Mouse (Mus musculus) neural tube, embryonic 15.5 days (tissue): Measurements from ENCODE around the gene St6galnac4. TPM values are rescaled to one million over a fixed set of nuclear protein-coding genes. Genes with fewer than 3 reads are reported as not detected.
A peak's percentile ranks its signal among the peaks of the same experiment; 100 is the strongest.

Source experiments
- ATAC-seq: fragments of 200-750 bp; cut with Nextera tagmentation; 2 replicates; pipeline ENCODE4 v1.8.0; 2017; ENCODE audit warnings: mild to moderate bottlenecking, moderate TSS enrichment, moderate library complexity; ENCODE audit not compliant: low FRiP score
- H3K27ac ChIP-seq: fragments of 300-500 bp; sonication (generic); replicated peaks from 2 replicates; pipeline ENCODE4 v1.5.1; 2015; ENCODE audit warnings: mild to moderate bottlenecking, inconsistent platforms
- H3K27me3 ChIP-seq: fragments of 300-500 bp; sonication (generic); replicated peaks from 2 replicates; pipeline ENCODE4 v1.6.1; 2015; ENCODE audit warnings: inconsistent platforms
- H3K36me3 ChIP-seq: fragments of 300-500 bp; sonication (generic); 2 replicates; pipeline ENCODE4 v1.6.1; 2015; ENCODE audit warnings: inconsistent platforms
- H3K4me1 ChIP-seq: fragments of 300-500 bp; sonication (generic); 2 replicates; pipeline ENCODE4 v1.6.1; 2015; ENCODE audit warnings: inconsistent platforms
- H3K4me2 ChIP-seq: fragments of 300-500 bp; sonication (generic); 2 replicates; pipeline ENCODE4 v1.6.1; 2015; ENCODE audit warnings: inconsistent platforms, mild to moderate bottlenecking, moderate library complexity
- H3K4me3 ChIP-seq: fragments of 300-500 bp; sonication (generic); replicated peaks from 2 replicates; pipeline ENCODE4 v1.5.1; 2015; ENCODE audit warnings: mild to moderate bottlenecking, inconsistent platforms
- H3K9ac ChIP-seq: fragments of 300-500 bp; sonication (generic); replicated peaks from 2 replicates; pipeline ENCODE4 v1.6.1; 2015; ENCODE audit warnings: mild to moderate bottlenecking, inconsistent platforms
- H3K9me3 ChIP-seq: fragments of 300-500 bp; sonication (generic); replicated peaks from 2 replicates; pipeline ENCODE4 v1.6.1; 2016; ENCODE audit warnings: inconsistent platforms
- WGBS: fragments of 180-500 bp; shearing (Covaris S2); methylation state at CpG from one replicate; pipeline ENCODE4 v1.1.7; 2015; ENCODE audit warnings: mixed read lengths; 5-methylcytosine and 5-hydroxymethylcytosine counted together
- polyA plus RNA-seq: library from polyadenylated mRNA; unstranded; fragments of >200 nt; fragmentation: Nextera tagmentation; extraction: Ambion mirVana; gene quantifications from 2 replicates; pipeline ENCODE4 v1.2.1, GENCODE M21; 2015

The St6galnac4 gene
- polyA plus RNA-seq = 43.9 and 44.6 TPM in 2 replicates

- H3K9ac ChIP-seq = peak within 1 kb of the TSS; percentile 77
- WGBS = under 1% methylated on average over 38 of the region's 38 CpGs
- H3K9me3 ChIP-seq = no peaks in the 10 kb centered on the region
- ATAC-seq = peak; percentile 87
- peak within 1 kb of the TSS; percentile 77 for H3K27ac ChIP-seq
- H3K27me3 ChIP-seq = no peaks in the 10 kb centered on the region
- peaks cover 50% of the 10 kb centered on the region for H3K4me1 ChIP-seq
- no peaks in the 10 kb centered on the region for H3K36me3 ChIP-seq
- H3K4me2 ChIP-seq = peak within 1 kb of the TSS; percentile 74
- H3K4me3 ChIP-seq = peak within 1 kb of the TSS; percentile 65
Measured at GRCm38 (mm10) chr2:32586871-32587351, at the start of gene St6galnac4. TSS of gene St6galnac4 (plus strand) at chr2:32587095.

- 10% methylated on average over 9 of the region's 9 CpGs for WGBS
- Histone ChIP-seq H3K9me3 (no peaks in the 10 kb centered on the region), H3K4me2 (peak overlapping the region; percentile 74), H3K4me3 (peak overlapping the region; percentile 94), H3K4me1 (peaks cover 71% of the 10 kb centered on the region), H3K9ac (peak overlapping the region; percentile 94), H3K27ac (peak overlapping the region; percentile 97), H3K27me3 (no peaks in the 10 kb centered on the region), H3K36me3 (no peaks in the 10 kb centered on the region)
- ATAC-seq = no peak
Measured at GRCm38 (mm10) chr2:32537360-32537905, 49.5 kb upstream of the St6galnac4 start.

- H3K9me3 ChIP-seq = no peaks in the 10 kb centered on the region
- peak overlapping the region; percentile 94 for H3K4me3 ChIP-seq
- 73% methylated on average over 5 of the region's 5 CpGs for WGBS
- peak overlapping the region; percentile 74 for H3K4me2 ChIP-seq
- peak overlapping the region; percentile 94; the same call in 1 of the 2 replicates for H3K9ac ChIP-seq
- no peak for ATAC-seq
- H3K4me1 ChIP-seq = peaks cover 76% of the 10 kb centered on the region
- H3K27me3 ChIP-seq = no peaks in the 10 kb centered on the region
- no peak overlapping the region for H3K27ac ChIP-seq
- H3K36me3 ChIP-seq = no peaks in the 10 kb centered on the region
Measured at GRCm38 (mm10) chr2:32537941-32538340, 49.0 kb upstream of the St6galnac4 start.

- 69% methylated on average over 4 of the region's 4 CpGs for WGBS
Measured at GRCm38 (mm10) chr2:32538461-32538860, 48.4 kb upstream of the St6galnac4 start.

GRCm38 (mm10) chr2:32539452-32539981, 47.4 kb upstream of the St6galnac4 start:
- Histone ChIP-seq H3K4me1 (peaks cover 73% of the 10 kb centered on the region), H3K36me3 (no peaks in the 10 kb centered on the region), H3K9ac (no peak overlapping the region), H3K4me2 (peak overlapping the region; percentile 74; the same call in 1 of the 2 replicates), H3K27me3 (no peaks in the 10 kb centered on the region), H3K4me3 (no peak overlapping the region), H3K9me3 (no peaks in the 10 kb centered on the region), H3K27ac (no peak overlapping the region)
- 82% methylated on average over 14 of the region's 14 CpGs for WGBS
- no peak for ATAC-seq

More at GRCm38 (mm10) chr2:32538461-32538860, 48.4 kb upstream of the St6galnac4 start:
- no peak for ATAC-seq
- Histone ChIP-seq H3K9me3 (no peaks in the 10 kb centered on the region), H3K9ac (no peak overlapping the region), H3K27ac (no peak overlapping the region), H3K4me2 (peak overlapping the region; percentile 74), H3K36me3 (no peaks in the 10 kb centered on the region), H3K4me3 (0 out of 2 replicates have a peak overlapping the region, but pooled peaks have one; percentile 94), H3K4me1 (peaks cover 81% of the 10 kb centered on the region), H3K27me3 (no peaks in the 10 kb centered on the region)

- ATAC-seq = no peak
- Histone ChIP-seq H3K4me1 (peaks cover 66% of the 10 kb centered on the region), H3K9ac (no peak overlapping the region), H3K4me3 (no peak overlapping the region), H3K4me2 (no peak overlapping the region), H3K36me3 (no peaks in the 10 kb centered on the region), H3K27me3 (no peaks in the 10 kb centered on the region), H3K27ac (no peak overlapping the region), H3K9me3 (no peaks in the 10 kb centered on the region)
- WGBS = 96% methylated on average over 2 of the region's 2 CpGs
Measured at GRCm38 (mm10) chr2:32541333-32541908, 45.5 kb upstream of the St6galnac4 start.

- Histone ChIP-seq H3K9ac (no peak overlapping the region), H3K9me3 (no peaks in the 10 kb centered on the region), H3K27ac (no peak overlapping the region), H3K4me2 (no peak overlapping the region), H3K4me1 (peaks cover 60% of the 10 kb centered on the region), H3K36me3 (no peaks in the 10 kb centered on the region), H3K4me3 (no peak overlapping the region), H3K27me3 (no peaks in the 10 kb centered on the region)
- 93% methylated on average over 4 of the region's 4 CpGs for WGBS
- no peak for ATAC-seq
Measured at GRCm38 (mm10) chr2:32541986-32542573, 44.8 kb upstream of the St6galnac4 start.

- H3K9ac ChIP-seq = no peak overlapping the region
- H3K9me3 ChIP-seq = no peaks in the 10 kb centered on the region
- no peaks in the 10 kb centered on the region for H3K36me3 ChIP-seq
- ATAC-seq = no peak
- H3K4me2 ChIP-seq = no peak overlapping the region
- H3K27me3 ChIP-seq = no peaks in the 10 kb centered on the region
- H3K4me1 ChIP-seq = peaks cover 50% of the 10 kb centered on the region
- H3K4me3 ChIP-seq = no peak overlapping the region
- 74% methylated on average over 3 of the region's 3 CpGs for WGBS
- no peak overlapping the region for H3K27ac ChIP-seq
Measured at GRCm38 (mm10) chr2:32543031-32543449, 43.9 kb upstream of the St6galnac4 start.

GRCm38 (mm10) chr2:32546951-32547350, 39.9 kb upstream of the St6galnac4 start:
- WGBS = 84% methylated on average over 1 of the region's 1 CpGs
- H3K4me1 ChIP-seq = peaks cover 21% of the 10 kb centered on the region
- no peaks in the 10 kb centered on the region for H3K27me3 ChIP-seq
- H3K36me3 ChIP-seq = no peaks in the 10 kb centered on the region
- H3K27ac ChIP-seq = no peak overlapping the region
- no peak for ATAC-seq
- H3K4me2 ChIP-seq = no peak overlapping the region
- H3K9ac ChIP-seq = no peak overlapping the region
- H3K9me3 ChIP-seq = no peaks in the 10 kb centered on the region
- H3K4me3 ChIP-seq = no peak overlapping the region

- no peak for ATAC-seq
- Histone ChIP-seq H3K4me1 (peaks cover 18% of the 10 kb centered on the region), H3K4me3 (no peak overlapping the region), H3K4me2 (no peak overlapping the region), H3K27ac (no peak overlapping the region), H3K9me3 (no peaks in the 10 kb centered on the region), H3K36me3 (no peaks in the 10 kb centered on the region), H3K27me3 (no peaks in the 10 kb centered on the region), H3K9ac (no peak overlapping the region)
- 89% methylated on average over 5 of the region's 5 CpGs for WGBS
Measured at GRCm38 (mm10) chr2:32547380-32547779, 39.5 kb upstream of the St6galnac4 start.

GRCm38 (mm10) chr2:32547964-32548739, 38.7 kb upstream of the St6galnac4 start:
- Histone ChIP-seq H3K4me2 (no peak overlapping the region), H3K9me3 (no peaks in the 10 kb centered on the region), H3K27me3 (no peaks in the 10 kb centered on the region), H3K4me3 (no peak overlapping the region), H3K36me3 (no peaks in the 10 kb centered on the region), H3K4me1 (peaks cover 11% of the 10 kb centered on the region), H3K9ac (no peak overlapping the region), H3K27ac (no peak overlapping the region)
- ATAC-seq = no peak
- WGBS = 95% methylated on average over 7 of the region's 7 CpGs
